Mouse (Mus musculus) right cerebral cortex, postnatal 4 days (tissue): ENCODE data around the gene Rbpjl.
A peak's percentile ranks its signal among the peaks of the same experiment; 100 is the strongest.

Source experiments
- DNase-seq: peaks from one replicate; pipeline ENCODE4 v3.0.0-alpha.2; 2022

Gene Rbpjl

DNA sequence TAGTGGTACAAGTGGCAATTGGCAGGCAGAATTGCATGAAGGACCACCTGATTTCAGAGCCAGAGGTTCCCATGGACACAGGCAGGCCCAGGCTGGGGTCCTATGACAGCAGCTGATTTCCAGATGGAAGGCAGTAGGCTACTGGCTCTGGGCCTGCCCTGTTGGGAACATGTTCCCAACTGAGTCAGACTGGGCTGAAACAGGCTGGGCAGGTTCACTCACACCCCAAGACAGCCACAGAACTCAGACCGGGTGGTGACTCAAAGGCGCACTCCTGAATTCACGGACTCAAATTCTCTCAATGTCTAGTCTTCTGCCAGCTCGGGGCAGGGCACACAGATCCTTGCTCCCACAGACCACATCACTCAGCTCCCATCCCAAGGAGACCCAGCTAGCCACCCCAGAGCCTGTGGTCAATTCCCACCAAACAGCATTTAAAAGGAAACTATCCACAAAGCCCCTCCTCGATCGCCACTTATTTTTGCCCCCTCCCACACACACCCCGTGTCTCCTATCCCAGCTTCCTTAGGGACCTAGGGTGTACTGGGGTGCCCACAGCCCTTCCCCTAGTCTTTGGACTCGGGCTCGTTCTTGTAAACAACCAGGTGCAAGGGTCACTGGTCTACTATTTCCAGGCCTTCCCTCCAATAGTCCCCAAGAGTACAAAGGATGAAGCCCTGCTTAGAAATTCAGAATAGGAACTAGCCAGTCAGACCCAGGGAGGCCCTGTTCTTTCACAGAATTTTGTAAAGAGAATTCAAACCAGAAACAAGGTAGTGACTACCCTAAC lies 28.9 kb downstream of the Rbpjl start:
- DNase-seq = no peak

DNA sequence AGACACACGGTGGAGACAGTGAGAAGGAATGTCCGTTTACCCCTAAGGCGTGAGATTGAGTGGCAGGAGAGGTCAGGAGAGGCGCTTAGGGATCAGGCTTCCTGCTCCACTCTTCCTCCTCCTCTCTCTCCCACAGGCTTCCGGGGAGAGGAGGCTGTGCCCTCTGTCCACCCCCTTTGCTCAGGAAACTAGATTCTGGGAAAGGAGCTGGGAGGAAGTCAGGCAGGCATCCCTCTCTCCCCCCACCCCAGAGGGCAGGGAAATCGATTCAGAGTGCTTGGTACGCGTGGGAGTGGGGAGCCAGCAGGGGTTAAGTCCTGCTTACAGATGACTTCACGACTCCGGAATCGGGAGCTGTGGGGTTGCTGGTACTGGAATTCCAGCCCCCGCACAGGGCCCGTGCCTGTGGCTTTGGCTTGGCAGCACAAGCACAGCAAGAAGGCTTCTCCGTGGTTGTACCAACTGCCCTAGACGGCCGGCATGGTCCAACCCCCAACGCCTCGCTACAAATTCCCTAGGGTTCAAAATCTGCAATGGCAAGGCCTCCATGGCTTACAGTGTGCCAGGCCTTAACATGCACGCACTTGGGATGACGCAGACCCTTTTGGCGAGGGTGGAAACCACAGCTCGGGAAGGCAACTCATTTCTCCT lies 29.7 kb downstream of the Rbpjl start:
- no peak for DNase-seq

DNA sequence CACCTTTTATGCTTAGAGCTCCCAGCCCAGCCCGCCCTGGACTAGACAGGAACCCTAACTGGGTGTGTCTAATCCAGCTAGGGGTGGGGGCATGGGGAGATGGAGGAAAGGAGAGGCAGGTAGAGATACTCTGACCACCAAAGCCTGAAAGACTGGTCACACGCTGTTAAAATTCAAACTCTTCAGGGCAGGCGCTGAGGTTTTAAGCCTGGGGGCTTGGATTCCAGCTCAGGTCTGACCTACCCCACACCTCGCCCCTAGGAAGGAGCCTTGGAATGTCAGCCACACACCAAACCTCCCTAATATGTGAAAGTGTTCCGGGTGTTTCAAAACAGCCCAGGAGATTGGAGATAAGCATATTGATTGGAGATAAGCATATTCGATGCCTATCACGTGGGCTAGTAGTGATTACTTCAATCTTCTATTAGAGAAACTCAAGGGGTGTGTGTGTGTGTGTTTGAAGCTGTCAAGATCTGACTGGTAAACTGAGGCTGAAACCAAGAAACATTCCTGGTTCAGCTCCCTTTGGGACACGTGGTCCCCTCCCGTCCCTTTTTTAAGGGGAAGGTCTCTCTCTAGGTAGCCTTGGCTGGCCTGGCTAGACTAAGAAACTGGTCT lies 30.4 kb downstream of the Rbpjl start:
- DNase-seq = no peak

DNA sequence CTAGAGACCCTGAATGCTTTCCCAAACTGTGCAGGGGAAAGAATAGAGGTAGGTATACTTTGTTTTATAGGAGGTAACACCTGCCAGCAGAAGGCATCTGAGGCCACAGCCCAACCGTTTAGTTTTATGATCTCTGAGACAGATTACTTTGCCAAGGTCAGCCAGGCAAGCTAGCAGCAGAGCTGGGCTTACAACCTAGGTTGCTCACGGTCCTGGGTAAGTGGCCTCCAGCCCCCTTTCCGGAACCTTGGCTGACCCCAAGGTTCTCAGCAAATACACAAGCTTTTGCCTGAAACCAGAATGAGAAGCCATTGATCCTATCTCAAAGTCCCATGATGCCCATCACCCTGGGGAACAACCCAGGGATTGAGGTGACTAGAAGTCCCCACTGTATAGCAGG lies 31.7 kb downstream of the Rbpjl start:
- no peak for DNase-seq

DNA sequence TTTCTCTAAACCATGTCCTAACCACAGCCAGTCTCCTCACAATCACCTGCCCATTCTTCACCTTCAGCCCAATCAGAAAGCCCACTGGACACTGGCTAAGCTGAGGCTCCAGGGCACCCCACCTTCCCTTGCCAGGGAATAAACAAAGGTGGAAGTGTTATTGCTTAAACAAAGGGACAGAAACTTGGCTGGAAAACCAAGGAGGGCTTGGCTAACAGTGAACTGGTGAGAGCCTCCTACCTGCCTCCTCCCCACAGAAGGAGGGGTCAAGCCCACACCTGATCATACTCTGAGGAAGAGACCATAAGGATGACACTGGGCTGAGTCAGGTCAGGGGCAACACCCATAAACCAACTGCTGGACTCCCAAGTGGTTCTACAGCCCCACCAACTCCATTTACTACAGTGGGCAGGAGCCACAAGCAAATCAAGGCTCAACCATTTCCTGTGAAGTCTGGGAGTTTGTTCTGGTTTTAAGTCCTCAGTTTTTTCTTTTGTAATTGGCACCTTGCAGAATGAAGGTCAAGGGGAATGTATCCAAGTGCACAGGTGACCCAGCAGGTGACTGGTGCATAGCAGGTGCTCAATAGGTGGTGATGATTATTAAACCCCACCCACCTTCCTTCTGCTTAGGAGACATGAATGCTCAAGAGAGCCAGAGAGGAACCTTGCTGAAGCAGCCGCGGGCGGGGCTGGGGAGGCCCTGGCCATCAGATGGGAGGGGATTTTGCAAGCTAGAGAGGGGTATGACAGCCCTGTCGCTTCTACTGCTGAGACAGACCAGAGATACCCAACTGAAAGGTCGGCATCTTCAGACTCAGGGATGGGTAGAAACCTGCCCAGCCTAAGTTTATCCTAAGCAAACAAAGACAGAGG lies 32.5 kb downstream of the Rbpjl start:
- no peak for DNase-seq

DNA sequence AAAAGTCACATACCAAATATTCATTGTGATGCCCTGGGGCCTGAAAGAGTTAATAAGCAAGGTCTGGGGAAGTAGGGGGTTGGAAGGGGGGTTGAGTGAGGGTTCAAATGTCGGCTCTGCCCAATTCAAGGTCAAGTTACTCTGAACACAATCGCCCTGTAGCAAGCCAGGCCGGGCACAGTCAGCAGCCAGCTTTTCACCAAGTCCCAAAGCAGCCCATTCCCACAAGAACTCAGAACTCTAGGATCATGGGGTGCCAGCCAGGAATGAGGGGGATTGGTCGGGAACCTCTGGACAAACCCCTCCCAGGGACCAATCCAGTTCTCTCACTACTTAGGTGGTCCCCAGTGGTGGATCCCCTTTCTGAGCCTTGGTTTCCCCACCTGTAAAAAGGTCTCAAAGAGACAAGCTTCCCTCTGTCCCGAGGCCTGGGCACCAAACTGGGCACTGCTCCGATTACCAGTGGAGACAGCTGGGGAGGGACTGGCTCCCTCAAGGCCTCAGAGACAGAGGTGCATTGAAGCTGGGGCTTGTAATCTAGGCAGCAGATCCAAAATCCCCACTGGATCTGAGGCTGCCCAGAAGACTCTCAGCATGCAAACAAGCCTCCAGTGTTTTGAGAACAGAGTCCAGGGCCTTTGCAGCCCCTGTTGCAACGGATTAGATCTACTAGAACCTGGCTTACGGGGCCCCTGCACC lies 33.4 kb downstream of the Rbpjl start:
- DNase-seq = no peak

DNA sequence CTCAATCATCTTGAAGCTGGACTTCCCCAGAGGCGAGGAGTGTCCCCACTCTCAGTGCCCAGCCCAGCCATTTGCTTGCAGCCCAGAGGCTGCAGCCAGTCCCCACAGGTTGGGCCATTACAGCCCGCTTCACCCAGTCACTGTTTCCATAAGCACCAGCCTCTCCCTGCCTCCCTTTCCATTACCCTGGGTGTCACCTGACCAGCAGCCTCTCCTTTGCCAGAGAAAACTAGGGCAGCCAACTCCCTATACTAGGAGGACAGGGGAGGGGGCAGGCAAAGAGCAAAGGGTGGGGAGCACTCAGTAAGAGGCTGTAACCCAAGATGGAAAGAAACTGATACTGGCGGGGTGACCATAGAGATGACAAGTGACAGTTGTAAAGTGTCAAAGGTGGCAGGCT lies 34.0 kb downstream of the Rbpjl start:
- no peak for DNase-seq

DNA sequence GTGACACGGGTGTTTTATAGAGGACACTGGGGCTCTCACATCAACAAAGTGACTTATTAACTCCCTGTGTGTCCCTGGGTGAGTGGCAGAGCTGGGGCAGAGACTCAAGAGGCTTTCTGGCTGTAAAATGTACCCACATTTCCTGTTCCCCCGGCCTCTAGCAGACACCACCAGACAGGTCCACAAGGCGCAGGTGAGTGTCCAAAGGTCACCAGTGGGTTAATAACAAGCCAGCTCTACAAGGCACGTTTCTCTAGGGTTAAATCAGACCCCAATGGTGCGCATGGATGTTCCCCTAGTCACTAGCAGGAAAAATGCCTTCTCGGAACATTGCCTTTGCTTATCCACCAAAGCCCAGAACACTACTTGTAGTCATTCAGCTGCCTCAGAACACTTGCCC lies 34.8 kb downstream of the Rbpjl start:
- DNase-seq = no peak

DNA sequence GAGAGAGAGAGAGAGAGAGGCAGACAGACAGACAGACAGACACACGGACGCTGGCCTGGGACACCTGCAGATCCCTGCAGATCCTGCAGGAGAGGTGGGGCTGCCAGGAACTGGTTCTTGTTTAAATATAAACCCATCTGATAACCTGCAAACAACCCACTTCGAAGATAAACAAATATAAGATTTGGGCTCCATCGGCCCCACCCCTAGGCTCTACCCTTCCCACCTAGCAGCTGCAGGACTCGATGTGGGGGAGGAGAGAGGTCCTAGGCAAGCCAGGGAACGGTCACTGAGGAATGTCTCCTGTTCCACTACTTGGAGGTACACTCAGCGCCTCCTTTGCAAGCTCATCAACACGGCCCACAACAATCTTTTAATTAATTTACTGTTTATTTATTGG lies 35.3 kb downstream of the Rbpjl start:
- DNase-seq = no peak

DNA sequence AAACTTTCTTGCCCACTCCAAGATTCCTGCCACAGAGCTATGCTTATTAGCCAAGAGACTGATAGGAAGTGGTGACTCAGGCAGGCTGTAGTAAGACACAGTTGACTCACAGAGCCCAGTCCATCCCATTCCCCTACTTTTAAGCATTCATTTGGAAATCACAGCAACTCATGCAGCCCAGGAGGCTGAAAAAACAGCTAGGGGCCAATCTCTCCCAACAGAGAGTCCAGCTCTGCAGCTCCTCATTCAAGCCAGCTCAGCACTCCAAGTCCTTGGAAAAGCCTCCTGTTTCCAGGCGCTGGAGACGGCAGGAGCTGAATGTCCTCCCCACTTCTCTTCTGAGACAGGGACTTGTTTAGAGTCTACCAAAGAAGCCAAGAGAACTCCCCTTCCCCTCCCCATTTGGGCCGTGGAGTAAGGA lies 36.1 kb downstream of the Rbpjl start:
- DNase-seq = no peak

DNA sequence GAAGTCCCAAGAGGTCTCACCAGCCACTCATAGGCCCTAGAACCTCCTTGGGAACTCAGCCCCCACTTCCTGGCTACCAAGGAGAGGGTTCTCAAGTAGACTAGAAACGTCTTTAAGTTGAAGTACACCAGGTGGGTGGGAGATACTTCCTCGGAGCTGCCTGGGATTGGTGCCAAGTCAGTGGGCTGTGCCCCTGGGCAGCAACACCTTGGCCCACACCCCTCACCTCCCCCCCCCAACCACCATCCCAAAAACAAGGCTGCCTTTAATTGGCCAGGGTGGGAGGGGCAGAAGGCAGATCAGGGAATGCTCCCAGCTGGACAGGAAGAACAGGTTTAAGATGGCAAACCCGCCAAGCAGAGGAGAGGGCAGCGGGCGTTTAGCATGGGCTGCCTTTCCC lies 37.4 kb downstream of the Rbpjl start:
- no peak for DNase-seq

DNA sequence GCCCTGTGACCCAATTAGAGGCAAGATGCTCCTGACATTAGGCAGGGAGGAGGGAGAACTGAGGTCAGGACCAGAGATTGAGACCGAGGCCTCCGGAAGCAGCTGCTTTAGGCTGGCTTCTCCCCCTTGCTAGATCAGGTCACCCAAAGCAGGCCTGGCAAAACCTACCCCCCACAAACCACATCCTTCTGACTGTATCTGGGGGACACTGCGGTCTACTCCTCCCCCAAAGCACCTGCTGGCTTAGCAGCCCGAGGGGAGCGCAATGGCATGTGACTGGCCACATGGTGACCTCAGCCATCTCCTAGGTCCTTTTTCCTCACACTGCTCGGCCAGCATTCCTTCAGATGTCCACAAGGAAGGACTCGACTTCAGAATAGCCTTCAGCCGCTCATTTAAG lies 38.2 kb downstream of the Rbpjl start:
- DNase-seq = no peak

DNA sequence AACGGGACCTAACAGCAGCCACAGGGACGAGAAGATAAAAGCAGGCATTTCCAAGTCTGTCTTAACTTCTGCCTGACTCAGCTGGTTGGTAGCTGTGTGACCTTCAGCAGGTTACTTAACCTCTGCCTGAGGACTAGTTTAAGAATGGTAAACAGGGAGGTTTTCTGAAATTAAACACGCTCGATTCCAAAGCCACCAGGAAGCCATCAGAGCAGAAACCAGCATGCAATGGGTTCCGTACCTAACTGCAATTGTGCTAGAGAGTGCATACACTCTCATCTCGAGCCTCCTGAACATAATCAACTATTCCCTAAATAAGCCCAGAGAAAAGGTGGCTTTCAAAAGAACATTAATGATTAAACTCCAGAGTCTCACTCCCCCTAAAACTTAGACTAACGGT lies 38.8 kb downstream of the Rbpjl start:
- DNase-seq = no peak

DNA sequence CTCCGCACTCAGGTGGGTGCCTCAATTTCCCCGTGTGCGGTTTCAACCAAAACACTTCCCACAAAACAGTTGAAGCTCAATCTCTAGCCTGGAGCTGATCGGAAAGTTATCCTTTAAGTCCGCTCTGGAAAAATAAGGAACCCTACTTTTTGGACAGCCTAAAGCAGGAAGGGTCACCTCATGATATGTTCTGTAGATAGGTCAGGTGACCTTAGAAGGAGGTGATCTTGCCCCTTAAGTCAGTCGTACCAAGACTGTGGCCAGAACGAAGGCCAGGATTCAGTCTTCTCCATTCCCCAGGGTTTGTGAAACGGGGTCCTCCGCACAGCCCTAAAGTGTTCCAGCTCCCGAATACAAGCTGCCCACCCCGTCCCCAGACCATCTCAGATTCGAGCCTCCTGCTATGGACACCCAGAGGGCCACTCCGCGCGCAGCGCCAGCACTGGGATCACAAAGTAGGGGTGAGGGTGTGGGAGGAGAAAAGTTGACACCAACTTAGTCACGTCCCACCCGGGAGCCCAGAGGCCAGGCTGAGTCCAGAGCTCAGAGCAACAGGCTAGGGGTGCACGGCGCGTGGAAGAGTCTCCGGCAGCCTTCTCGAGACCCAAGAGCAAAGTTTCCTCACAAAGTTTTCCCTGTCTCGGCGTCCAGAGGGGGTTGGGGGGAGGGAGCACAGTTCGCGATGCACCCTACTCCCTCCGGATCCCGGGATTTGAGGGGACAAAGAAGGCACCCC lies 39.5 kb downstream of the Rbpjl start:
- DNase-seq = peak; percentile 5

DNA sequence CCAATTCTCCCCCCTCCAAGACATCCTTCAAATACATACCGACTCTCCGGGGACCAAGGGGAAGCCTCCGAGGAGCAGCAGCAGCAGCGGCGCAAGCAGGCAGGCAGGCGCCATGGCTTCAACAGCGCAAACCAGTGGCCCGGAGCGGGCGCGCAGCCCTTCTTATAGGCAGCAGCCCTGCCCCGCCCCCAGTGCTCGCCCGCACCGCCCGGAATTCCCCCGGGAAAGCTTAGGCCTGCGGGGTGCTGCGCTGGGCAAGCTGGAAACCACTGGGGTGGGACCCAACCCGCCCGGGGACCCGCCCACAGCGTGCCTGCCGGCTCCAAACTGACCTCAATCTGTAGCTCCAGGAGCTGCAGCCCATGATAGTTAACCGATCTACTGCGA lies 40.1 kb downstream of the Rbpjl start:
- DNase-seq = peak; percentile 73

DNA sequence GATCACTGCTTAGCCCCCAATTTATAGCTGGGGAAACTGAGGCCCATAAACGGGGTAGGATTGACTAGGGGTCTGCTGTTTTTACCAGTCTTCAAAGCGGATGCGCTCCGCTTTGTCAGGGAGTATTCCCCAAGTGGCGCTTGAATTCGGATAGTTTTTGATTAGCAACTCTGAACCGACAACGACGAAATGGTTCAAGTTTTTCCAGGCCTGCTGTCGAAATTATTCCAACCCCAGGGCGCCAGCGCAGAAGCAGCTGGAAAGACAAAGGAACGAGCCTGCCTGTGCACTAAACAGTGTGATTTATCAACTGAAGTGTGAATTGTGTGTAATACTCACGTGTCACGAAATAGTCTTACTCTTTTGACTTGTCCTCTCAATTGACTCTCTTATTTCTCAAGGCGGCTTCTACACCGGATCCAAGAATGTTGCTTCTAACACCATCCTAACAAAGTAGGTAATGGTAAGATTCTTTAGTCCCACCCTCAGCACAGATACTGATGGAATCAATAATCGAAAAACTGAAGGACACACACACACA lies 40.6 kb downstream of the Rbpjl start, which contains the start of gene Sdc4:
TSS of gene Sdc4 (minus strand) at position 428 of the 541 bp plus-strand sequence.
- no peak for DNase-seq

DNA sequence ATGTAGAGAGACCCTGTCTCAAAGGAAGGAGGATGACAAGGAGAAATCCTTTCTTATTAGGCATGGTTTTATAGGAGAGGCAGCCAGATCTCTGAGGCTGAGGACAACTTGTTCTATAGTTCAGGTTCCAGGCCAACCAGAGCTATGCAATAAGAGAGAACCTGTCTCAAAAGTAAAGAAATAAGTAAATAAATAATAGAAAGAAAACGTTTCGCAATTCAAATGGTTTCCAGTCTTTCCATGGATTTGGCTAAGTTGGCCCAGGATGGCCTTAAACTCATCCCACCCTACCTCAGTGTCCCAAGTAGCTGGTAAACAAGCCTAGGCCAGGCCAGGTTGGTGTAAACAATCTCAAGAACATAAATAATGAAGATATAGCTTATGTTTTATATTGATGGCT lies 41.8 kb downstream of the Rbpjl start:
- no peak for DNase-seq

DNA sequence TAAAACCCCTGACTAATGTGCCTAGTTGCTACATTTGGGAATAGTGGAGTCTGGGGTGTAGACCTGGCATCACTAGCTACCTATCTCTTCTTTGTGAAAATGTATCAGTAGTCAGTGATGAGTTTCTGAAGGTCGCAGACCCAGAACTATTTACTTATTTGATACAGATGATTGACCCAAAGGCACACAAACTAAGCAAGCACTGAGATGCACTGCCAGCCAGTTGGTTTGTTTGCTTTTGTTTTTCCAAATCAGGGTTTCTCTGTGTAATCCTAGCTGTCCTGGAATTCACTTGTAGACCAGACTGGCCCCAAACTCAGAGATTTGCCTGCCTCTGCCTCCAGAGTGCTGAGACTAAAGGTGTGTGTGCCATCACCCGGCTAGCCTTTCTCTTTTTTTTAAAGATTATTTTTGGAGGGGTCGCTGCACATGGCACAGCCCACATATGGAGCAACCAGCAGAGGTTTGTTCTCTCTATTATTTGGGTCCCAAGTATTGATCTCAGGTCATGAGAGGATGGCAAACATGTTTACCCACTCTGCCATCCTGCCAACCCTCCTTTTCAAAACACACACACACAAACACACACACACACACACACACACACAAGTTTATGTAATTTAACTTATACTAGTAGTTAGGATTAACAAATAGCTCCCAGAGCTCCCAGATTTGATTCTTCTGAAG lies 42.6 kb downstream of the Rbpjl start:
- DNase-seq = no peak

DNA sequence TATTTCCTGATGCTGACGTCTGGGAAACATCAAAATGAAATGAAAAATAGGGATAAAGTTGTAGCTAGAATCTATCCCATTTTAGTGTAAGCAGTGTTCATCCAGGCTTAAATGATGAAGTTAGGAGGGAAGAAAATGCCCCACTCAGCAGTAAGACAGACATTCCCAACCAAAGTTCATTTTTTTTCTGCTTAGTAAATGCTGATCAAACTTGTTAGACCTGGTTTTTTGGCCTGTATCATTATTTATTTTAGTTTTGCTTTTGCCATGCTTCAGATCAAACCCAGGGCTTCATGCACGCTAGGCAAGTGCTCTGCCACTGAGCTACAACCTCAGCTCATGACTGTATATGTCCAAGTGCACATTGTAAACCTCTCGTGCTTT lies 43.1 kb downstream of the Rbpjl start:
- DNase-seq = no peak

DNA sequence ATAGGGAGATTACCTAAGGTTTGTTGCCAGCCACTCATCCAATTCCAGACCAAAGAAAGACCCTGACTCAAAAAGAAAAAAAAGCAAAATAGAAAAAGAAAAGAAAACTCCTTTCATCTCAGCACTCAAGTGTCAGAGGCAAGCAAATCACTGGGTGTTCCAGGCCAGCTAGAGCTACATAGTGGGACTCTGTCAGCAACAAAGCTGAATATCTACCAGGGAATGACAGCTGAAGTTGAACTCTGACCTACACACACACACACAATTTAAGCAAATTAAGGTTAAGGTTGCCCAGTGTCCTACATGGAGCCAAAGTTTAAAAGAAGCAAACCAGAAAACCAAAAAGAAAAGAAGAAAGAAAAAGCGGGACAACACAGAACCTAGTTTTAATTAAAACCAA lies 45.2 kb downstream of the Rbpjl start:
- DNase-seq = no peak

DNA sequence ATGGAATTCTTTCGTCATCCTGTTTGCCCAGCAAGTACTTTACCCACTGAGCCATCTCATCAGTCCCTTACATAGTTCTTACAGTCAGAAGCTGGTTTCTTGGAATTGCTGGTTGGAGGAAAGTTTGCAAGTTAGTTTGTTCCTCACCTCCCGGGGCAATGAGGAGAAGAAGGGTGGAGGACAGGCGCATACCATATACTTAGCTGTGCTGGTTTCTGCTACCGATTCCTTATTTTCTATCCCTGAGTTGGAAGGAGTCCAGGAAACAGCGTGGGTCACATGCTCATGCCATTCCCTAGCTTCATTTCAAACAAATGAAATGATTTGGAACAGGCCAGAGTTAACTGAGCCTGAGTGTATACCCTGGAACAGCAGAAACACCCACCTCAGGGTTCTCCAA lies 46.0 kb downstream of the Rbpjl start:
- DNase-seq = no peak
